Mouse (Mus musculus): ENCODE results near the gene Lamp1. TPM values are rescaled to one million over a fixed set of nuclear protein-coding genes. Genes with fewer than 3 reads are reported as not detected.

The Lamp1 gene
- 252 and 292 TPM in 2 replicates for polyA plus RNA-seq (2014; fragmentation: Nextera tagmentation; extraction: Ambion mirVana)

- Histone ChIP-seq H3K9ac (replicated peaks; ENCODE audit: low read length) (peak within 1 kb of the TSS; percentile 96), H3K36me3 (ENCODE audit: control insufficient read depth, insufficient read depth, low read length) (peaks cover 7% of the 10 kb centered on the region), H3K9me3 (ENCODE audit: control insufficient read depth, low read length) (no peaks in the 10 kb centered on the region), H3K4me3 (replicated peaks; ENCODE audit: low read depth, low read length) (peak within 1 kb of the TSS; percentile 96), H3K27ac (replicated peaks; ENCODE audit: low read depth, low read length) (peak within 1 kb of the TSS; percentile 68), H3K4me2 (ENCODE audit: low read length) (peak within 1 kb of the TSS; percentile 91), H3K4me1 (ENCODE audit: control insufficient read depth, insufficient read depth, low read length) (peaks cover 11% of the 10 kb centered on the region; the same call in 1 of the 2 replicates), H3K27me3 (ENCODE audit: control insufficient read depth, insufficient read depth, low read length) (no peaks in the 10 kb centered on the region)
- ATAC-seq (ENCODE audit: low FRiP score, low TSS enrichment), result peak; percentile 98
- DNase-seq, result peak; percentile 100
- under 1% methylated on average over 47 of the region's 50 CpGs for WGBS
Measured at GRCm38 (mm10) chr8:13158718-13159376, at the start of gene Lamp1. Gene Lamp1 (plus strand): TSS chr8:13159161.

- 92% methylated on average over 1 of the region's 1 CpGs for WGBS
- no peak overlapping the region for H3K4me3 ChIP-seq (replicated peaks; ENCODE audit: low read depth, low read length)
- H3K4me2 ChIP-seq (ENCODE audit: low read length), result no peak overlapping the region
- H3K9ac ChIP-seq (replicated peaks; ENCODE audit: low read length), result no peak overlapping the region
- H3K27ac ChIP-seq (replicated peaks; ENCODE audit: low read depth, low read length), result no peak overlapping the region
- 0 out of 2 replicates have a peak, but pooled peaks cover 10% of the 10 kb centered on the region for H3K36me3 ChIP-seq (ENCODE audit: control insufficient read depth, insufficient read depth, low read length)
- DNase-seq, result no peak
- peaks cover 7% of the 10 kb centered on the region for H3K4me1 ChIP-seq (ENCODE audit: control insufficient read depth, insufficient read depth, low read length)
- no peaks in the 10 kb centered on the region for H3K27me3 ChIP-seq (ENCODE audit: control insufficient read depth, insufficient read depth, low read length)
- no peaks in the 10 kb centered on the region for H3K9me3 ChIP-seq (ENCODE audit: control insufficient read depth, low read length)
- no peak for ATAC-seq (ENCODE audit: low FRiP score, low TSS enrichment)
Measured at GRCm38 (mm10) chr8:13109416-13109960, 49.5 kb upstream of the Lamp1 start.

- no peak for ATAC-seq (ENCODE audit: low FRiP score, low TSS enrichment)
- Histone ChIP-seq H3K9me3 (ENCODE audit: control insufficient read depth, low read length) (no peaks in the 10 kb centered on the region), H3K36me3 (ENCODE audit: control insufficient read depth, insufficient read depth, low read length) (0 out of 2 replicates have a peak, but pooled peaks cover 10% of the 10 kb centered on the region), H3K27ac (replicated peaks; ENCODE audit: low read depth, low read length) (no peak overlapping the region), H3K27me3 (ENCODE audit: control insufficient read depth, insufficient read depth, low read length) (no peaks in the 10 kb centered on the region), H3K4me3 (replicated peaks; ENCODE audit: low read depth, low read length) (no peak overlapping the region), H3K4me1 (ENCODE audit: control insufficient read depth, insufficient read depth, low read length) (no peaks in the 10 kb centered on the region), H3K9ac (replicated peaks; ENCODE audit: low read length) (no peak overlapping the region), H3K4me2 (ENCODE audit: low read length) (no peak overlapping the region)
- no peak for DNase-seq
- WGBS, result 91% methylated on average over 11 of the region's 11 CpGs
Measured at GRCm38 (mm10) chr8:13111917-13112316, 47.0 kb upstream of the Lamp1 start.

GRCm38 (mm10) chr8:13113232-13113631, 45.7 kb upstream of the Lamp1 start:
- no peaks in the 10 kb centered on the region for H3K4me1 ChIP-seq (ENCODE audit: control insufficient read depth, insufficient read depth, low read length)
- H3K27ac ChIP-seq (replicated peaks; ENCODE audit: low read depth, low read length), result no peak overlapping the region
- 91% methylated on average over 4 of the region's 4 CpGs for WGBS
- H3K4me3 ChIP-seq (replicated peaks; ENCODE audit: low read depth, low read length), result no peak overlapping the region
- ATAC-seq (ENCODE audit: low FRiP score, low TSS enrichment) (no peak), DNase-seq (no peak)
- no peak overlapping the region for H3K9ac ChIP-seq (replicated peaks; ENCODE audit: low read length)
- H3K36me3 ChIP-seq (ENCODE audit: control insufficient read depth, insufficient read depth, low read length), result 0 out of 2 replicates have a peak, but pooled peaks cover 10% of the 10 kb centered on the region
- no peak overlapping the region for H3K4me2 ChIP-seq (ENCODE audit: low read length)
- no peaks in the 10 kb centered on the region for H3K27me3 ChIP-seq (ENCODE audit: control insufficient read depth, insufficient read depth, low read length)
- H3K9me3 ChIP-seq (ENCODE audit: control insufficient read depth, low read length), result no peaks in the 10 kb centered on the region

GRCm38 (mm10) chr8:13117096-13117495, 41.9 kb upstream of the Lamp1 start:
- Histone ChIP-seq H3K36me3 (ENCODE audit: control insufficient read depth, insufficient read depth, low read length) (peaks cover 24% of the 10 kb centered on the region; the same call in 1 of the 2 replicates), H3K9me3 (ENCODE audit: control insufficient read depth, low read length) (no peaks in the 10 kb centered on the region), H3K4me3 (replicated peaks; ENCODE audit: low read depth, low read length) (no peak overlapping the region), H3K9ac (replicated peaks; ENCODE audit: low read length) (no peak overlapping the region), H3K27me3 (ENCODE audit: control insufficient read depth, insufficient read depth, low read length) (no peaks in the 10 kb centered on the region), H3K4me2 (ENCODE audit: low read length) (no peak overlapping the region), H3K4me1 (ENCODE audit: control insufficient read depth, insufficient read depth, low read length) (no peaks in the 10 kb centered on the region), H3K27ac (replicated peaks; ENCODE audit: low read depth, low read length) (no peak overlapping the region)
- ATAC-seq (ENCODE audit: low FRiP score, low TSS enrichment) (no peak), DNase-seq (no peak)
- 97% methylated on average over 2 of the region's 2 CpGs for WGBS

GRCm38 (mm10) chr8:13118516-13118915, 40.4 kb upstream of the Lamp1 start:
- no peak overlapping the region for H3K4me3 ChIP-seq (replicated peaks; ENCODE audit: low read depth, low read length)
- DNase-seq (no peak), ATAC-seq (ENCODE audit: low FRiP score, low TSS enrichment) (no peak)
- H3K4me1 ChIP-seq (ENCODE audit: control insufficient read depth, insufficient read depth, low read length), result no peaks in the 10 kb centered on the region
- peaks cover 32% of the 10 kb centered on the region for H3K36me3 ChIP-seq (ENCODE audit: control insufficient read depth, insufficient read depth, low read length)
- H3K27ac ChIP-seq (replicated peaks; ENCODE audit: low read depth, low read length), result no peak overlapping the region
- no peaks in the 10 kb centered on the region for H3K9me3 ChIP-seq (ENCODE audit: control insufficient read depth, low read length)
- H3K9ac ChIP-seq (replicated peaks; ENCODE audit: low read length), result no peak overlapping the region
- 91% methylated on average over 3 of the region's 3 CpGs for WGBS
- no peak overlapping the region for H3K4me2 ChIP-seq (ENCODE audit: low read length)
- no peaks in the 10 kb centered on the region for H3K27me3 ChIP-seq (ENCODE audit: control insufficient read depth, insufficient read depth, low read length)

- no peak overlapping the region for H3K4me2 ChIP-seq (ENCODE audit: low read length)
- ATAC-seq (ENCODE audit: low FRiP score, low TSS enrichment), result no peak
Measured at GRCm38 (mm10) chr8:13120882-13121665, 37.9 kb upstream of the Lamp1 start.

GRCm38 (mm10) chr8:13122887-13123421, 36.0 kb upstream of the Lamp1 start:
- peaks cover 67% of the 10 kb centered on the region for H3K36me3 ChIP-seq (ENCODE audit: control insufficient read depth, insufficient read depth, low read length)
- H3K27ac ChIP-seq (replicated peaks; ENCODE audit: low read depth, low read length), result no peak overlapping the region
- no peak overlapping the region for H3K4me2 ChIP-seq (ENCODE audit: low read length)
- H3K4me1 ChIP-seq (ENCODE audit: control insufficient read depth, insufficient read depth, low read length), result no peaks in the 10 kb centered on the region
- H3K9me3 ChIP-seq (ENCODE audit: control insufficient read depth, low read length), result no peaks in the 10 kb centered on the region
- no peaks in the 10 kb centered on the region for H3K27me3 ChIP-seq (ENCODE audit: control insufficient read depth, insufficient read depth, low read length)
- no peak overlapping the region for H3K9ac ChIP-seq (replicated peaks; ENCODE audit: low read length)
- WGBS, result 95% methylated on average over 7 of the region's 7 CpGs
- no peak overlapping the region for H3K4me3 ChIP-seq (replicated peaks; ENCODE audit: low read depth, low read length)
- DNase-seq (no peak), ATAC-seq (ENCODE audit: low FRiP score, low TSS enrichment) (no peak)

More at GRCm38 (mm10) chr8:13120882-13121665, 37.9 kb upstream of the Lamp1 start:
- Histone ChIP-seq H3K9me3 (ENCODE audit: control insufficient read depth, low read length) (no peaks in the 10 kb centered on the region), H3K4me1 (ENCODE audit: control insufficient read depth, insufficient read depth, low read length) (no peaks in the 10 kb centered on the region), H3K9ac (replicated peaks; ENCODE audit: low read length) (no peak overlapping the region), H3K27me3 (ENCODE audit: control insufficient read depth, insufficient read depth, low read length) (no peaks in the 10 kb centered on the region), H3K36me3 (ENCODE audit: control insufficient read depth, insufficient read depth, low read length) (peaks cover 52% of the 10 kb centered on the region), H3K27ac (replicated peaks; ENCODE audit: low read depth, low read length) (no peak overlapping the region), H3K4me3 (replicated peaks; ENCODE audit: low read depth, low read length) (no peak overlapping the region)
- 90% methylated on average over 7 of the region's 7 CpGs for WGBS
- no peak for DNase-seq

Data from midbrain, embryonic 14.5 days (tissue).